Mouse (Mus musculus) cerebellum, adult 11-12 months (tissue): ENCODE data around the gene Cd33.
A peak's percentile ranks its signal among the peaks of the same experiment; 100 is the strongest.

Experiments used
- DNase-seq: peaks from one replicate; pipeline ENCODE4 v3.0.0; 2022

The Cd33 gene

GRCm38 (mm10) chr7:43544225-43544977, at the start of gene Cd33:
Gene Cd33 (minus strand): TSS chr7:43544428.
- DNase-seq, result no peak

- DNase-seq, result no peak
Observed at GRCm38 (mm10) chr7:43584790-43585189, 40.6 kb upstream of the Cd33 start.

- peak; percentile 51 for DNase-seq
Observed at GRCm38 (mm10) chr7:43580526-43580925, 36.3 kb upstream of the Cd33 start.

- peak; percentile 96 for DNase-seq
Observed at GRCm38 (mm10) chr7:43579440-43580171, 35.4 kb upstream of the Cd33 start, which contains the start of gene Zfp719. Gene Zfp719 (plus strand): TSS chr7:43579610.

- no peak for DNase-seq
Observed at GRCm38 (mm10) chr7:43571216-43571615, 27.0 kb upstream of the Cd33 start.

- DNase-seq, result no peak
Observed at GRCm38 (mm10) chr7:43563300-43563699, 19.1 kb upstream of the Cd33 start.

DNA sequence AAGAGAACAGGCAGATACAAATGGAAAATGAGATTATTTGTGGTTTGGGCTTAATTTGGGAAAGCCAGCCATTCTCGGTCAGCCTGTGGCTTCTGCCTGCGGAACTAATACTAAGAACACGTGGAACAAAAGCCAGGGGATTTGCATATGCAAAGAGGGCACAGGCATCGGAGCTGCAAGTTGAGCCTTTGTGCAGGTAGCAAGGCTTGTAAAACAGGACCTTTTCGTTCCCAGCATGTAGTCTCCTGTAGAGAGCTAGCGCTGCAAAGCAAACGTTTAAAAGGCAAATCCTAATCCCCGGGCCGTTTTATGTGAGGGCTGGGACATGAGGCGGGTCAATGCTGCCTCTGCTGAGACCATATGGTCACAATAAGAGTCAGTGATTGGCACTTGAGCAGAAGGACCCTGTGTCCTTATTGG, 18.4 kb upstream of the Cd33 start:
- DNase-seq, result no peak

DNA sequence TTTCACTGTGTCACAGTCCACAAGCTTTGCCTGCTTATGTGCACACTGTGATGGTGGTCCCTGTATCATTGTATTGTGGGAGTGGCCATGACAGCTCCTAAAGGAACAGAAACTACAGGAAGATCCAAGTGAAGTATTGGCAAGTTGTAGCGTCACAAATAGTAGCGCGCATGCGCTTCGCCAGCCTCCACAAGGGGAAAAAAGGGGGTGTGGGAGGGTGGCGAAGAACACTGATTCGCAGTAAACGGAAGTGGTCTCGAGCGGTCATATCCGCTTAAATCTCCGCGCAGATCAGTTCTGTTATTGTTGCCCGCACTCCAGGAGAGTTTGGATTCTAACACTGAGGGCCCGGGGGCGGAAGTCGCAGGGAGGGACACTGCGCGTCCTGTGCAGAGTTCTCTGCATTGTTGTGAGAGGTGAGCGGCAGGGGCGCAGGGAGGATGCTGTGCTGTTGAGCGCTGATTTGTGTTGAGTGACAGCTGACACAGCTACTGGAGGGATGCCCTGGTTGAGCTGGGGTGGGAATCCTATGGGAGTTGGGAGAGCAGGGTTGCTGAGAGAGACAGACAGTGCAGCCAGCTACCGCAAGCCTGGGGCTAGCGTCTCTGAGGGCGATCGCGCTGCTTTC, 17.9 kb upstream of the Cd33 start, which contains the start of gene Zfp658:
TSS of gene Zfp658 (plus strand) at position 251 of the 628 bp plus-strand sequence.
- DNase-seq, result peak; percentile 86

GRCm38 (mm10) chr7:43556901-43557300, 12.7 kb upstream of the Cd33 start:
- DNase-seq, result no peak

- DNase-seq, result no peak
Observed at GRCm38 (mm10) chr7:43555351-43555750, 11.1 kb upstream of the Cd33 start.

DNA sequence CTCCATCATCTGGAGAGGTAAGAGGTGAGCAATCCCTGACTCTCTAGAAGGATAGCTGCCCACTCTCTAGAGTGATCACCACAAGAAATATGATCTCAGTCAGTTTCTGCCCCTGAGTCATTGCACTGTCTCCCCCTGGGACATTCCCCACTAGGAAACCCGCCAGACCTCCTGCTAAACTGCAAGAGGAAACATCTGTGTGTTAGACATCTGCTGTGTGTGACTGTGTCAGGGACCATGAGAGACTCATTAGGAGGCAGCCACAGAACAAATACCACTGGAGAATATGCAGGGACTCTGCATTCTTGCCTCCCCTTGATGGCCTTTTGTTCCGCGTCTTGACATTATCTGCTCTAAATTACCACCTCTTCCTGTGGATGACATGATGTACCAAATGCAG, 10.3 kb upstream of the Cd33 start:
- DNase-seq, result no peak

DNA sequence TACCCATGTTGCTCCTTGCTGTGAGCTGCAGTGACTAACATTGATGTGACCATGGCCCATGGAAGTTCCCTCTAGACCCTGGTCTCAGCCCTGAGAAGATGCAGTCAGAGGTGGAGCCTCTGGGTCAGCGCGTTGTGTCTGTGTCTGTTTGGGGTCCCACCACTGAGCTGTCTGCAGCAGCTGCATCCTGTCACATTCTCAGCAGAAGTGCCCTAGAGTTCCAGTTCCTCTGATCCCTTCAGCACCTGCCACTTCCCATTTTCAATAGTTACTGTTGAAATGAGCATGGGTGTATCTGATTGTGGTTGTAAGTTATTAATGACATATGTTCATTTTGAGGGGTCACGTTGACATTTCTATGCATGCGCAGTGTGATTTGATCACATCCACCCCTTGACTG, 8.9 kb upstream of the Cd33 start:
- no peak for DNase-seq

GRCm38 (mm10) chr7:43548206-43548605, 4.0 kb upstream of the Cd33 start:
- DNase-seq, result peak; percentile 51

GRCm38 (mm10) chr7:43547666-43548065, 3.4 kb upstream of the Cd33 start:
- peak; percentile 81 for DNase-seq

GRCm38 (mm10) chr7:43545656-43546545, 1.7 kb upstream of the Cd33 start:
- no peak for DNase-seq

- DNase-seq, result no peak
Observed at GRCm38 (mm10) chr7:43538524-43538923, 5.7 kb downstream of the Cd33 start.

DNA sequence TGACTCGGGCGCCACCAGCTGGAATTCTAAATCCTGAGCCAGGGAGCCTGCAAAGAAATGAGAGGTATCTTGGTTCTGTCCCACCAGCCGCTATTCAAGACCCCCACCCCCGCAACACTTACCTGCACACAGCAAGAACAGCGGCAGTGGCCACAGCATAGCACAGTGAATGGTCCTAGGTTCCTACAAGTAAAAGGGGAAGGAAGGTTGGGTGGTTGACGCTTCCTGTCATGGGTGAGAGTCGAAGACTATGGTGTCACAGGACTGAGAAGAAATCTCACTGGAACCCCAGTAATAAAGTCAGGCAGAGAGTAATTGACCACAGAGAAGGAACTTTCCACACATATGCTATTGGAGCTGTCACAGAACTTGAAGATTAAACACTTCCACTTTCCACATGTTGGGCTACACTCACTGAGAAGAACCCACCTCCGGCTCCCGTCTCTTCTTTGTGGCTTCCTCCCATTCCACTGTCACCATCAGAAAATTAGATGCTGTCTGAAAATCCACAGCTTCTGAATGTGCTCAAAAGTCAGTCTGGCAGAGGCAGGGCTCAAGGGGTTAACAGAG, 11.2 kb downstream of the Cd33 start:
- no peak for DNase-seq

- no peak for DNase-seq
Observed at GRCm38 (mm10) chr7:43530216-43530785, 13.9 kb downstream of the Cd33 start.

DNA sequence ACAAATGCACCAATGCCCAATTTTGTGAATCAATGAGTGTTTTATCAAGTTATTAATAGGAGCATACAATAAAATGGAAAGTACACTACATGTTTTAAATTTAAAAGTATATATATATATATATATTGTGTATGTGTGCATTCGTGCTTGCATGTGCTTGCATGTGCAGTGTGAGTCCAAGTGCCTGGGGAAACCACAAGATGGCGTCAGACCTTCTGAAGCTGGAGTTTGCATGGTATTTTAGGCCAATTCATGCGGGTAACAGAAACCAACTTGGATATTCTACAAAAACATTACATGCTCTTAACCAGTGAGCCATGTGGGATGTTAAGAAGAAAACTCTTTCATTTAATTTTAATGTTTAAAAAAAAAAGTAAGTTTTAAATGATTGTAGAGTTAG, 18.9 kb downstream of the Cd33 start:
- DNase-seq, result no peak

- DNase-seq, result no peak
Observed at GRCm38 (mm10) chr7:43522776-43523175, 21.5 kb downstream of the Cd33 start.

DNA sequence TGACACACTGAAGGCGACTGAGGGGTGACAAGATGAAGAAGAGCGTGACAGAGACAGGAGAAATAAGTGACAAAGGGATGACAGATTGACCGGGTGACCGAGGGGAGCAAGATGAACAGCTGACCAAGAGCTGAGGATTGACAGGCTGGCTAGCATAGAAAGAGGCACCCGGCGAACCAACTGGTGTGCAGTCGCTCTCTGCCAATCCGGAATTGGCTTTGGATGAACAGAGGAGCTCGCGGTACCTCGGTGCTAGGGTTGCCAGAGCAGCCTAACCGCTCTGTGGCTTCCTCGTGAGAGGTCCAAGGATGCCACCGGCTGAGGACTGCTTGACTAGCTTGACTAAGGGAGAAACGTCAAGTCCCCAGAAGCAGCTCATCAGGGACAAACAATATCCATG, 25.9 kb downstream of the Cd33 start:
- peak; percentile 26 for DNase-seq

- no peak for DNase-seq
Observed at GRCm38 (mm10) chr7:43515076-43515475, 29.2 kb downstream of the Cd33 start.
